Mouse (Mus musculus) MEL-GATA-1-ER (cell line): ENCODE data around the gene Stac2.

Source experiments
- DNase-seq: peaks from one replicate; pipeline ENCODE4 v3.0.0-alpha.2; 2012; ENCODE audit warnings: low read depth; ENCODE audit errors: extremely low read depth

Gene Stac2

DNA sequence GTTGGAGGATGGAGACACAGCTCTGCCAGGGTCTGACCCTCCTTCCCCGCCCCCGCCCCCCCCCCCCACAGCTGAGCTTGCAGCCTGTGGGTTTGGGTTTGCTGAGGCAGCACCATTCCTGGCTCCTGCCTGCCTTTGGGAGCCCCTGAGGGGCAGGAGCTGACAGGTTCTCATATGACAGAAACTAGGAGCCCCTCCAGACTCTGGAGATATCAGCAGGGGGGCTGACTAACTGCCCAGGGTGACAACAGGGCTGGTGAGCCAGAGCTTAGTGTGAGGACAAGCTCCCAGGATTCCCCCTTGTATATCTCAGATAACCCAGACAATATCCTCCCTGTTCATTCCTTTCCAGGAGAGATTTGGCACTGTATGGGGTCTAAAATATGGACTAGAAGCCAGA lies 2.3 kb downstream of the Stac2 start:
- DNase-seq = no peak

DNA sequence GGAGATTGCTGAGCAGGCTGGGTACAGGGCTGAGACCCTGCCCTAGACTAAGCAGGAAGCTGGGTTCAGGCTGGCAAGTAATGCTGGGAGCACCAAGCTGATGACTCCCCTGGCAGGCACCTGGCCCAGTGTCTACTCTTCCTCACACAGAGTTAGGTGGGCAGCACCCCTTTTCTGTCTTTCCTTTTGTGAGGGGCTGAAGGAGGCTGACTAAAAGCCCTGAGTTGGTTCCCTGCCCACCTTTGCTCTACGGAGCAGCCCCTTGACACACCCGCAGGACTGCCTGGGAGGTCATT lies 2.8 kb downstream of the Stac2 start:
- DNase-seq = no peak

DNA sequence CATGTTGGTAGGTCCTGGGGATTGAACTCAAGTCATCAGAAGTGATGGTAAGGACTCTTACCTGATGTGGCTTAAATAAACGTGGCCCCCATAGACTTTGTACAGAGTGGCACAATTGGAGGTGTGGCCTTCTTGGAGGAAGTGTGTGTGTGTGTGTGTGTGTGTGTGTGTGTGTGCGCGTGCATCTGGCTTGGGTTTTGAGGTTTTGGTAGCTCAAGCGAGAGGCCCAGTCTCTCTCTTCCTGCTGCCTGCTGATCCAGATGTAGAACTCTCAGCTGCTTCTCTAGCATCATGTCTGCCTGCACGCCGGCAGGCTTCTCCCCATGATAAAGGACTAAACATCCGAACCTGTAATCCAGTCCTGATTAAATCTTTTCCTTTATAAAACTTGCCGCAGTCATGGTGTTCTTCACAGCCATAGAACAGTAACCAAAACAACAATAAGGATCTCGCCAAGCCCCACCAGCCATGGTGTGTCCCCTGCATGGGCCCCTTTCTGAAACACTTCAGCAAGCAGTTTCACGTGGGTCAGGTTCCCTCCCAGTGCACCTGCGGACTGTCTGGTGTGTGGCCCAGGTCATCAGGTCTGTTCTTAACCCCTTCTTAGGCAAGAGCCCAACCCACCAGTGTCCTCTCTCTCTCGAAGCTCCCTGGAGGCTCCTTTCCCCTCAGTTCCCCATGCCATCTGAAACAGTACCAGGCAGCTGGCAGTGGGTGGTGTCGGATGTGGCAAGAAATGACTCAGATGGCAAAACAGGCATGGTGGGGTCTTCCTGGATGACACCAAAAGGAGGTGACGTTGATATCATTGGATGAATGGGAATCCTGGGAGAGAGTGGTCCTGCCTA lies 3.4 kb downstream of the Stac2 start:
- DNase-seq = no peak

DNA sequence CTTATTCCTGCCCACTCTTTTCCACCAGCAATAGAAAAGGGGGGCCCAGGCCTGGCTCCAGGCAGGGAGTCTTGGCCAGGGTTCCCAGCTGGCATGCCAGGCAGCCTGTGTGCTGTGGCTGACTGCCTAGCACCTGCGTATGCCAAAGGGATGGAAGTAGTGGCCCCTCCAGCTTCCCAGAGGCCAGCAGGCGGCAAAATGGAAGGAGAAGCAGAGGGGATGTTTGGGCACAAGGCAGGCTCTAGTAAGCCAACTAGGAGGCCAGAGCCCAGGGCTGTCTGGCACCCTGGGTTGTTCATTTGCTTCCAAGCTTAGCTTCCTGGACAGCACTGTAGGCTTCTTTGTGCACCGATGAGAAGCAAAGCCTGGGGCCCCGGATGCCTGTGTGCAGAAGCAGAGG lies 5.5 kb downstream of the Stac2 start:
- no peak for DNase-seq

DNA sequence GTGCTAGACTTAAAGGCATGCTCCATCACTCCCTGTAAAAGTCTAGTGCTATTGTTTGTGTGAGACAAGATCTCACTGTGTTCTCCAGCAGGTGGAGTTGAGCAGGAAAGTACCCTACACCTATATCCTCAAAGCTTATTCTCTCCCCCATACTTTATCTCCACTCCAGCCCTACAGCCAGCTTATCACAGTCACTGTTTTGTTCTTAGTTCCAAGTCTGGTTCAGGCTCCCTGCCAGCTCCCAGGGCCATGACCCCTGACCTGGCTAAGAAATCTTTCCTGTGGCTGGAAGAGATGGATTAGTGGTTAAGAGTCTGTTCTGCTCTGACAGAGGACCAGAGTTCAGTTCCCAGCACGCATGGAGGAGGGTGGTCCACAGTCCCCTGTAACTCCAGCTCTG lies 6.8 kb downstream of the Stac2 start:
- DNase-seq = no peak

DNA sequence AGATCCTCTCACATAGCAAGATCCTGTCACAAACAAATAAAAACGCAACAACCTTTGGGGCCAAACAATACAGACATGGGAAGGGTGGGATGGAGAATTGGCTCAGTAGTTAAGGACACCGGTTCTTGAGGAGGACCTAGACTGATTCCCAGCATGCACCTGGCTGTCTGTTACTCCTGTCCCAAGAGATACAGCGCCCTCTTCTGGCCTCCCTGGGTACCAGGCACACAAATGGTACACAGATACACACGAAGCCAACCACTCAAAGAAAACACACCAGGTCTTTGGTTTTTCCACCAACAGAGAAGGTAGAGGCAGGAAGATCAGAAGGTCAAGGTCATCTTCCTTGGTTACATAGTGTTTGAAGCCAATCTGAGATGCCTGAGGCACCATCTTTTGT lies 7.7 kb downstream of the Stac2 start:
- DNase-seq = no peak

DNA sequence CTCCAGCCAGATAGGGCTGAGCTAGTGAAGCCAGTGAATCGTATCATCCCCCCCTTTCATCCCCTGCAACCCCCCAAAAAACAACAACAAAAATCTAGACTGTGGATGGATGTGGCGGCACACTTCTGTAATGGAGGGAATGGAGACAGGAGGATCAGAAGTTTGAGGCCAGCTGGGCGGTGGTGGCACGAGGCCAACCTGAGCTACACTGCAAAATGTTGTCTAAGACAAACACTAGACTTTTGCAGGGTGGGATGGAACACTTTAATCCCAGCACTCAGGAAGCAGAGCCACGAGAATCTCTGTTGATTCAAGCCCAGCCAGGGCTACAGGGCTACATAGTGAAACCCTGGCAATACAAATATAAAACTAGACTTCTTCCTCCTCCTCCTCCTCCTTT lies 9.2 kb downstream of the Stac2 start:
- no peak for DNase-seq

DNA sequence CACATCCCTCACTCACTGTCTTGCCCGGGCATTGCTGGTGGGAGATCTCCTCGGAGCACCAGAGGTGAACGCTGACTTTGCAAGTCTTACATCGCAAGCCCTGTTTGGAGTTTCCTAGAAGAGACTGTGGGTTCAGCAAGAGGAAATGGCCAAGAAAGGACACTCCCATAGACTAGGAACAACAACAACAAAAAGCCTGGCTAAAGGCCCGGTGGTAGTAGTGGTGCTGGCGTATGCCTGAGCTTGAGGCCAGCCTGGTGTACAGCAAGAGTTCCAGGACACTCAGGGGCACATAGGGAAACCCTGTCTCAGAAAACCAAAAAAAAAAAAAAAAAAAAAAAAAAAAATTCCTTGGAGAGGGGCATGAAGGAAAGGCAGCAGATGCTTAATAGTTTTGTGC lies 10.5 kb downstream of the Stac2 start:
- no peak for DNase-seq

DNA sequence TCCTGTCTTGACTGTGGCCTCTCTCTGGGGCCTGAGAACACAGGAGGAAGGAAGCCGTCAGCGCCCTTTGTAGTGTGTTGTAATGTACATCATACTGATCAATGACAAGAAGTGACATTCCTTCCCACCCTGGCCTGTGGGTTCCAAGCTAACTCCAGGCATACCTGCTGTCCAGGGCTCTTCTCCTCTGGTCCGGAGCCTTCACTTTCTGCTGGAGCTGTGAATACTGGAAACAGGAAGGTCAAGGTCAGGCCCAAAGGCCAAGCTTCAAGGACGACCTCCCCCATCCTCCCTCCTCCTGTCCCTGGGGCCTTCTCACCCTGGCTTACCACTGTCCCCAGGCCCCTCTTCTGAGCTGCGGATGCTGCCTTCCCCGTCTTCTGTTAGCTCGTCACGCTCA lies 12.3 kb downstream of the Stac2 start:
- DNase-seq = no peak

DNA sequence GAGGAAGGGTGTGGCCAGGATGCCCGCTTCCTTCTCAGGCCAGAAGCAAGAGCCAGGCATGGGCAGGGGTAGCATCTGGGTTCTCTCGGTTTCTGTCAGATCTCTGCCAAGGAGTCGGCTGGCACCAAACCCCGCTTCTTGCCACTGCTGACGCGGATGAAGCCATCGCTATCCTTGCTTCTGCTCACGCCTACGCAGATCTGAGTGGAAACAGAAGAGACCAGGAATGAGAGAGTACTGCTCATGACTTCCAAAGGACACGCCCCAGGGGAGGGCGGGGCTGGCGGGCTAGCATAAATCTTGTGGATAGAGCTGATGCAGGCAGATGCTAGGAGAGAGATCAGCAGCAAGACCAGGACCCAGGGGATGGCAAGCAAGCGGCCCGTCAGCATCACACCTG lies 15.4 kb downstream of the Stac2 start:
- no peak for DNase-seq

DNA sequence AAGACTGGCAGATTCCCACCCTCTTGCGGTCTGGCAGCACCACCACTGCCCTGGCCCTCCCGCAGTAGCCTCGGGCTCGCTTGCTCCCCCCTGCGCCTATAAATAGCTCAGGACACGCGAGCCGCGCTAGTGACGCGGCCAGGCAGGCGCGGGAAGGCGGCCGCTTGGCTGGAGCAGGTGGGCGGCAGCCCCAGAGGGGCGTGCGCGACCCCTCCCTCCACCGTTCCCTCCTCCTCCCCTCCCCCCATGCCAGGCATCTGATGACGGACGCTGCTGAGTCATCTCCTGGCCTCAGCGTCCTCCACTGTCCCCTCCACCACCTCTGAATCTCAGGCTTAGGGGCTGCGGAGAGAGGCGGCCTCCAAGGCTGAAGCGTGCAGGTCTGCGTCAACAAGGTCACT lies 17.3 kb downstream of the Stac2 start:
- DNase-seq = no peak

DNA sequence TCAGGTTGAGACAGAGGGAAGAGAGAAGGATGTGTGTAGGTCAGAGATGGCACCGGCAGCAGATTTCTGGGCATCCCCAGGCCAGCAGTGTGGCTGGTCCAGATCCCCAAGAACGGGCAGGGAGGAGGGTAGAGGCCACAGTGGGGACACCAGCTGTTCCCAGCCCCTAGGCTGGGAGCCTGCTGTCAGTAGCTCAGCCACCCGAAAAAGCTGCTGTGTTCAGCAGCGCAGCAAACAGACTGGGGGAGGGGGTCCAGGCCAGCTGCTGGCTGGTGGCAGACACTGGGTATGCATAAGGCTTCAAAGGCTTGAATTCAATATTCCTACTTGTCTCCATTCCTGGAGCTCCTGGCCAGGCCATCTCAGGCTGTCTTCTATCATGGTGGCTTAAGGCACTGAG lies 18.4 kb downstream of the Stac2 start:
- DNase-seq = no peak

DNA sequence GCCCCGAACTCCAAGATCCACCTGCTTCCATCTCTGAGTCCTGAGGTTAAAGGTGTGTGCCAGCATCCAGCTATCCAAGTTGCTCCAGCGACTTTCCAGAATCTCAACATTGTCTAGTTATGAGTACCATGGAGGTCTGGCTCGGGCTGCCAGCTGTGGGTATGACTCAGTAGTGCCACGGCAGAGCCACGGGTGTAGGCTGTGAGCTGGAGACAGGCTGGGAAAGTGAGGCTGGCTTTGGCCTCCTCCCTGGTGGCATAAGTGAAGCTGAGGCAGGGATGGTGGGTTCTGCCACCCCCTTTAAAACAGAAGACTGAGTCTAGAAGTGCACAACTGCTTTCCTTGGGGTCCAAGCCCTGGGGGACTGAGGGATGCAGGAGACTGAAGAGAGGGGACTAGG lies 19.2 kb downstream of the Stac2 start:
- no peak for DNase-seq

DNA sequence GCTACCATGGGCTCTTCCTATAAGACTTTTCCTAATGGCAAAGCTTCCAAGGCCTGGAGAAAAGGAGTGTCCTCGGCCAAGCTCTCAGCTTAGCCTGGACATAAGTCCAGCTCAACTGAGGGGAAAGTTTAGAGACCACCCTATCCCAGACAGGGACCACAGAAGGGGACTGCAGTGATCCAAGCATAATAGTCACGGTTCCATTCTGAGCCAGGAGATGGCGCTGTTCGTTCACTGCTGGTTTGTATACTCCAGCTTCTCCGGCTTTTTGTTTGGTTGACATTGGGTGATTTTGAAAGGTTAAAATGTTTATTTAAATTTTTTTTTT lies 21.9 kb downstream of the Stac2 start:
- no peak for DNase-seq

DNA sequence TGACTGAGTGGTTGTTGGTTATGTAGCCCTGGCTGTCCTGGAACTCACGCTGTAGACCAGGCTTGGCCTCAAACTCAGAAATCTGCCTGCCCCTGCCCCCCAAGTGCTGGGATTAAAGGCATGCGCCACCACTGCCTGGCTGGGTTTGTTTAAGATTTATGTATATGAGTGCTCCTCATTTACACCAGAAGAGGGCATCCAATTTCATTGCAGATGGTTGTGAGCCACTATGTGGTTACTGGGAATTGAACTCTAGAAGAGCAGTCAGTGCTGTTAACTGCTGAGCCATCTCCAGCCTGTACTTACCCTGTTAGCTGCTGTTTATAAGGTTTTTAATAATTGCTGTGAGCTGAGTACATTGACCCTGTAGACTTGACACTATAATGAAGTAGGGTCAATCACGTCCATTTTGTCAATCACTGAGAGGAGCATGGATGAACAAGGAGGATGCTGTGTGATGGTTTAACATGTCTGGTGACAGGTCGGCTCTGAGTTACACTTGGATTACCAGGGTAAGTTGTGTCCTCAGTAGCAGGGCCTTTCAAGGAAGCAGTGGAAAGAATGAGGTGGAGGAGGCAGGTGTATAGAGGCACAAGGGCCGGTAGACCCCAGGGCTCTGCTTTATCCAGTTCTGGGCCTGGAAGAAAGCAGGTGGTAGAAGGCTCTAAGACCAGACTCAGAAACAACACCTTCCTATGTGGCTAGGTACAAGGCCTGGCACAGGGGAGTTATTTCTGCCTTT lies 22.4 kb downstream of the Stac2 start:
- DNase-seq = no peak

DNA sequence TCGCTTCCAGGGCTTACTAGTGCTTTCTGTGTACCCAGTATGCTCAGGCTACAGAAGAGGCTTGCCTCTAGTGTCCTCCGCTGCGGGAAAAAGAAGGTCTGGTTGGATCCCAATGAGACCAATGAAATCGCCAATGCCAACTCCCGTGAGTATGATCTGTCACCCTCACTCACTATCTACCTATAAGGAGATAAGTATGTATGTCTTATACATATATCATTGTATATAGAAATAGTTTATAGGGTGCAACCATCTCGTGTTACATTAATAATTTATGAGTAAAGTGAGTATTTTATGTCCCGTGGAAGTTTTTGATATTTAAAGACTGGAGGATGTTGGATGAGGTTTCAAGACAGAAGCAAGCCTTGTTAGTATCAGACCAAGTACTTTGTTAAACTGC lies 25.5 kb downstream of the Stac2 start:
- DNase-seq = no peak

DNA sequence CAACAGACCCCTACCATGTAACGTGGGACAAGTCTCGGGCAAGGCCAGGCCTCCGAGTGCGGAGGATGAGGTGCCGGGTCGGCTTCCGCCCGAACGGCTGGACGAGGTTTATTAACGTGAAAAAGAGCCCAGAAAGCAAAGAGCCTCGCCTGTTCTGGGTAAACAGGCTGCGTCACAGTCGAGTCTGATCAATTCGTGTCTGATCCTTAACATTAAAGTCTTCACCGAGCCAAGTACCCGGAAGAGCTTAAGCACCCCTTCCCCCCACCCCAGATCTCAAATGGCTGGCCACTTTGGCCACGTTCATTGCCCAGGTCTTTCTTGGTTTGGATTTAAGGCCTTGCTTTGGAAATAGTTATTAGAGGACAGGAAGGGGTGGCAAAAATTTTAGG lies 26.0 kb downstream of the Stac2 start:
- DNase-seq = no peak

DNA sequence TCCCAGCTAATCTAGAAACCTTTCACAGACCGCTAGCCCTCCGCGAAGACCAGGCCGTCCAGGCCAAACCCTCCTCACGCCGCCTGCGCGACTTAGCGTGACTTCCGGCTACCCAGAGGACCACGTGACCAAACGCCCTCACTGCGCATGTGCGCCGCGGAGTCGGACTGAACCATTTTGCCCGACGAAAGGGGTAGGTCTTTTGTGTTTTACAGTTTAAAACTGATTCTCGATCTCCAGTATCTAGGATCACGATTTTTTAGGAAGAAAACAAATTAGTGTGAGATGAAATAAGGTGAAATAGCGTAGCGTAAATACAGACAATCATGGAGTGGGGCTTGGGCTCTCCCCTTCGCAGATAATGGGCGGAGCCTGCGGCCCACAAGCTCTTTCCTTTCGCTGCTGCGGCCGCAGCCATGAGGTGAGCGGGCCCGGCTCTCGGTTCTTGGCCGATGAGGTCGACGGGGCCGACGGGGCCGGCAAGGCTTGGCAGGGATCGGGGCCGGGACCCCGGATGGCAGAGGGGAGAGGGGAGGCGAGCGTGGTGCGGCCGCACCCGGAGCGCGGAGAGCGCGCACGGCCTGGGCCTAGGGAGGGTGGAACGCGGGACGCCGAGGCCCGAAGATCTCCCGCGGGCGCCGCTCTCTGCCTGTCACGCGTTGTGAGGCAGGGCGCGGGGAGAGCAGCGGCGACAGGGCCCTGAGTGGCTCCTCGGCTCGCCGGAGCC lies 26.5 kb downstream of the Stac2 start, which contains the start of gene Rpl19:
Gene Rpl19 (plus strand): TSS at position 141 of the 727 bp plus-strand sequence.
- DNase-seq = peak; percentile 74

DNA sequence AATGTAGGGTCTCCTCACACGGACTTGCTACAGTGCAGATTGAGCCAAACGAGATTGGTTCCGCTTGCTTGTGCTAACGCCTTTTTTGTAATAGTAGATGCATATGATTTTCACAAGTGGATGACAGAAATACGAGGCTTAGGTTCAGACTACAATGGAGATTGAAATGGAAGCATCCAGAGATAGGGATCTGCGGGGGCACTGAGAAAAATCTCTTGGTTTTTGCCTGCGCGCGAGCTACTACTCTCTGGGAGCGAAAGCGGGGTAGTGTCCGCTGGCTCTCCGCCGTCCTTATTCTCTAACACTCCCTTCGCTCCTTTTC lies 27.1 kb downstream of the Stac2 start:
- no peak for DNase-seq

DNA sequence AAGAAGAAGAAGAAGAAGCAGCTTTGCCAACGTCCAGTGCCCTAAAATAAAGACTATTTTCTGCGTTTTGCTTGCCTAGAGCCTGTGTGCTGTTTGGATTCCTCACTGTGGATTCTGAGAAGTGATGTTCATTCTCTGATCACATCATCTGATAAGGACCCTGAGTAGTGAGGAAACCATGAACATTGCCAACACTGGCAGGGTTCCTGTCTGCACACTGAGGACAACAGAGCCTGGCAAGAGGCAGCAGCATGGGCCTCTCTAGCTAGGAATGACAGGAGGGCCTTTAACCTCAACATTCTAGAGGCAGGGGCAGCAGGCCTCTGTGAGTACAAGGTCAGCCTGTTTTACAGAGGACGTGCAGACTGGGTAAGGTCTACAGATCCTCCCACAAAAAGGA lies 28.7 kb downstream of the Stac2 start:
- no peak for DNase-seq

DNA sequence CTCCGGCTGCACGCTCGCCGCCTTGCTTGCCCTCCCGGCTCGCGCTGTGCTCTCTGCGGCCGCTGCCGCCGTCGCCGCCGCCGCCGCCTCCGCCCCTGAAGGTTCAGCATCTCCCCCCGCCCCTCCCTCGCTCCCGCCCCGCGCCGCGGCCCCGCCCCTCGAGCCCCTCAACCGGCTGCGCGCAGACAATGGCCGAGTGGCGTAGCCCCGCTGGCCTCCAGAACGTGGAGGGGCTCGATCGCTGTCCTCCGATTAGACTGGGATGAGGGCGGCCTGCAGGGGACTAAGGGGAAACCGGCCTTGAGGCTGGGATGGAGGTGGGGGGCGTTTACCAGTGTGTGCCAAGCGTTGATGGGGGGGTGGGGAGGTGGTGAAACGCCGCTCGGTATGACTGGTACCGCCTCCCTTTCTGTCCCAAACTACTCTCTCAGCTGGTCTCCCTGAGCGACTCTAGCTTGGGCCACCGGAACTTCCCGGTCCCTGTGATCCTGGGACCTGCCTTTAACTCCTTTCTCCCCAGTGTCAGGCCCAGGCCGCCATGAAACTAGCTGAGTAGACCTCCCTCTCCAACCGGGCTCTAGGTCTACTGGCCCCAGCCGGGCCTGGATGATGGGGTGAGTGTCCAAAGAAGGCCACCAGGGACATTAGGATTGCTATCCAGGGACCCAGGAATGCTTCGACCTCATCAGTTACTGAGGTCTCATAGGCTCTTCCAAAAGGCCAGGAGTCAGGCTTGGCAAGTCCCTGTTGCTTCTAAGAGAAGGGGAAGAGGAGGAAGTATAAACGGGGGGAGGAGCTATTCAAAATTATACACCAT lies 30.5 kb downstream of the Stac2 start, which contains the start of gene Cacnb1:
Gene Cacnb1 (minus strand): TSS at position 480 of the 817 bp plus-strand sequence.
- peak; percentile 76 for DNase-seq

DNA sequence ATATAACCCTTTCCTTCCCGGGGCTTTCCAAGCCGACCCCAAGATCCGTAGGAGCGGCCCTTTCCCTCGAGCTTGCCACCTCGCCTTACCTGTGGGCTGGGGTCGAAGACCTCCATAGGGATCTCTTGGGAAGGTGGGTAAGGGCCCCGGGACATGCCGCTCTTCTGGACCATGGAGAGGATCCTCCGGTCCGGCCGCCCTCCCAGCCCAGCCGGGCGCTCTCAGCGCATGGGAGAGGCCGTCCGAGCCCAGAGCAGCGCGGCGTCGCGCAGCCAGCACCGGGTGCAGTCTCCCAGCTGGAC lies 31.1 kb downstream of the Stac2 start:
- no peak for DNase-seq
